Mouse (Mus musculus) hematopoietic stem cell, adult 5-6 weeks (primary cell): Measurements from ENCODE around the gene Olfr1090. TPM values are rescaled to one million over a fixed set of nuclear protein-coding genes. Genes with fewer than 3 reads are reported as not detected.

Experiments
- ATAC-seq, 2 experiments: fragments of 125-278 bp in 1 of 2; replicated peaks in 1 of 2; 2 replicates each; pipeline ENCODE4 v1.8.0; 2016 to 2017; ENCODE audit warnings: inconsistent platforms in 2 of 2, mild to moderate bottlenecking in 2 of 2, moderate number of reproducible peaks in 2 of 2, low read depth in 1 of 2, moderate TSS enrichment in 1 of 2; ENCODE audit not compliant: low FRiP score in 2 of 2, poor library complexity in 2 of 2, severe bottlenecking in 2 of 2, insufficient read depth in 1 of 2, low TSS enrichment in 1 of 2
- total RNA-seq: library from RNA; stranded (forward); fragments of 172-1452, 232-1000 nt; gene quantifications from 2 replicates; pipeline ENCODE4 v1.2.3, GENCODE M21; 2017

Olfr1090 gene
- not detected in 2 replicates for total RNA-seq

DNA sequence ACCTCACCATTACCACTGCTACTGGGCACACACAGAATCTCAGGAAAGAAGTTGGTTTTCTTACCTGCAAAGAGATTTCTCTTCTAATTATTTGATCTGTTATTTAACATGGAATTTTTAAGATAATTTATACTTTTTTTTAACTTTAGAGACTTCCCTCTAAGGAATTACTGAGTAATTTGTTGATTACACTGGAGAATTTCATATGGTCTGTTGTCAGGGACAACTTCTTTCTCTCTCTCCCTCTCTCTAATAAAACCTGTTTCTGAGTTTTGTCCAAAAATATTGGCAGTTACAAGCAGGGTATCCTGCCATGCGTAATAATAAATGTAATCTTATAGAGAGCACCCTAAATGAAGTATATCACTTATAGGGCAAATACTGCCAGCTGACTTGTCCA lies at the start of gene Olfr1090:
Gene Olfr1090, minus strand, starts transcription at position 101 of the 400 bp plus-strand sequence.
- no peak for ATAC-seq

DNA sequence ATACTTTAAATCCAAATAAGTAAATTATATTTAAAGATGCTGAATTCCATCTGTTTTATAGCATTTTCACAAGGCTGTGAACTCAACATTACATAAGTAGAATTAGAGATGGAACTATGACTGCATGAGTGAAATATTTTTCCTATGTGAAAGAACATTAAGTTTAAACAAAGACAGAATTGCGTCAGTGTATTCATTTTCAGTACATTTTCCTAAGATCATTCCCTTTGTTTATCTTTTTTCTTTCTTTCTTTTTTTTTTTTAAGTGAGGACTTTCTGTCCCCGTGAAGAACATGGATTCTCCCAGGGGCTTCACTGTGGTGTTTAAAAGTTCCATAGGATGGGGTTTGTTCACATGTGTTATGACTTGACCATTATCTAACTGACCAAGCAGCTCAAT lies 23.4 kb upstream of the Olfr1090 start, which contains the start of gene Olfr1093:
Gene Olfr1093, plus strand, starts transcription at position 301 of the 400 bp plus-strand sequence.
- no peak for ATAC-seq

DNA sequence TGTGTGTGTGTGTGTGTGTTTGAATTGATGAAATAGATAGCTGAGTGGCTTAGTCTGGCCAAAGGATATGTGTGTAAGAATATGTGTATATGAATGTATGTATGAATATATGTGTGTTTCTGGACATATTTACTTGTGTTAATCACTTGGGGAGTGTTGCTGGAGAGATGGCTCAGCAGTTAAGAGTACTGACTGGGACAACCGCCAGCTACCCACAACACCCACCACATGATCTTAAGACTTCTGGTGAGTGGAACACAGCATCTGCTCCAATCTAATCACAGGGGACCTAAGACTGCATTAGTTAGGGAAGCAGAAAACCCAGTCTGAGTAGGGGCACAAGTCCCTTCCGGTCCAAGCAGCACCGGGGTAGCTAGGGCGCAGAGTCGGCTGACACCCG lies 2.3 kb upstream of the Olfr1090 start:
- no peak for ATAC-seq

DNA sequence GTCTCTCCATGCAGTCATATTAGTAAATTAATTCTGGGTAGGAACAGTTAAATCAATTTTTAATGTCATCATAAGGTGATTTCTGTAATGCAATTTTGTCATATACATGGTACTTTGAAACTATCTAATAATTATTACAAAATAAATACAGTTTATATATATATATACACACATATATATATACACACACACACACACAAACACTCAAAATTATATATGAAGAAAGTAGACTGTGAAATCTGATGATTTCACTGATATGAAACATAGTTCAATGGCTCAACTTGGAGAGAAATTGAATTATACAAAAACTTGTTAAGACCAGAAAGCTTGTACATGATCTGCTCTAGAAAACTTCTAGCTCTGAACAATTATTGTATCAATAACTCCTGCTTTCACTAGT lies 25.2 kb downstream of the Olfr1090 start, which contains the start of gene Olfr1089:
Gene Olfr1089, minus strand, starts transcription at position 101 of the 400 bp plus-strand sequence.
- no peak for ATAC-seq

Other genes starting within 250 kb of the Olfr1090 start
- gene Olfr1079, start 216.5 kb downstream of the Olfr1090 start, total RNA-seq, result not detected in 2 replicates
- gene Olfr1080, start 200.8 kb downstream of the Olfr1090 start, total RNA-seq, result not detected in 2 replicates
- not detected in 2 replicates for gene Olfr1082, start 160.0 kb downstream of the Olfr1090 start, total RNA-seq
- not detected in 2 replicates for gene Olfr1084, start 119.3 kb downstream of the Olfr1090 start, total RNA-seq
- not detected in 2 replicates for gene Olfr1085, start 97.0 kb downstream of the Olfr1090 start, total RNA-seq
- not detected in 2 replicates for gene Olfr1086, start 78.9 kb downstream of the Olfr1090 start, total RNA-seq
- gene Olfr1087, start 60.6 kb downstream of the Olfr1090 start, total RNA-seq, result not detected in 2 replicates
- gene Olfr1089, start 25.3 kb downstream of the Olfr1090 start, total RNA-seq, result not detected in 2 replicates
- gene Olfr1093, start 23.5 kb upstream of the Olfr1090 start, total RNA-seq, result not detected in 2 replicates
- not detected in 2 replicates for gene Olfr141, start 51.0 kb upstream of the Olfr1090 start, total RNA-seq
- not detected in 2 replicates for gene Olfr1094, start 65.7 kb upstream of the Olfr1090 start, total RNA-seq
- not detected in 2 replicates for gene Olfr1095, start 92.7 kb upstream of the Olfr1090 start, total RNA-seq
- not detected in 2 replicates for gene Gm13723, start 115.8 kb upstream of the Olfr1090 start, total RNA-seq
- not detected in 2 replicates for gene Olfr1097, start 133.2 kb upstream of the Olfr1090 start, total RNA-seq
- gene Olfr1098, start 165.6 kb upstream of the Olfr1090 start, total RNA-seq, result not detected in 2 replicates
- gene Olfr1099, start 201.7 kb upstream of the Olfr1090 start, total RNA-seq, result not detected in 2 replicates
- not detected in 2 replicates for gene Olfr1100, start 221.0 kb upstream of the Olfr1090 start, total RNA-seq
- gene Olfr1101, start 232.2 kb upstream of the Olfr1090 start, total RNA-seq, result not detected in 2 replicates
- not detected in 2 replicates for gene Olfr1102, start 239.4 kb upstream of the Olfr1090 start, total RNA-seq